Mouse (Mus musculus) midbrain, embryonic 14.5 days (tissue): ENCODE results near the gene Gpr137c. TPM values are rescaled to one million over a fixed set of nuclear protein-coding genes. Genes with fewer than 3 reads are reported as not detected.

Experiments
- ATAC-seq: fragments of 200-750 bp; cut with Nextera tagmentation; 2 replicates; pipeline ENCODE4 v1.8.0; 2017; ENCODE audit warnings: moderate number of reproducible peaks, moderate library complexity; ENCODE audit not compliant: low FRiP score, low TSS enrichment
- DNase-seq: peaks from one replicate; pipeline ENCODE4 v3.0.0-alpha.2; 2015
- H3K27ac ChIP-seq: fragments of 300-500 bp; sonication (generic); replicated peaks from 2 replicates; pipeline ENCODE4 v1.5.1; 2014; ENCODE audit warnings: mild to moderate bottlenecking, low read depth, low read length, moderate library complexity
- H3K27me3 ChIP-seq: fragments of 300-500 bp; sonication (generic); 2 replicates; pipeline ENCODE4 v1.6.1; 2014; ENCODE audit warnings: low read length, control low read depth, mixed read lengths; ENCODE audit not compliant: control insufficient read depth, insufficient read depth
- H3K36me3 ChIP-seq: fragments of 300-500 bp; sonication (generic); 2 replicates; pipeline ENCODE4 v1.6.1; 2014; ENCODE audit warnings: low read length, control low read depth; ENCODE audit not compliant: control insufficient read depth, insufficient read depth
- H3K4me1 ChIP-seq: fragments of 300-500 bp; sonication (generic); 2 replicates; pipeline ENCODE4 v1.6.1; 2014; ENCODE audit warnings: mild to moderate bottlenecking, antibody characterized with exemption, low read length, control low read depth; ENCODE audit not compliant: control insufficient read depth, insufficient read depth
- H3K4me2 ChIP-seq: fragments of 300-500 bp; sonication (generic); 2 replicates; pipeline ENCODE4 v1.6.1; 2014; ENCODE audit warnings: mild to moderate bottlenecking, low read length, moderate library complexity
- H3K4me3 ChIP-seq: fragments of 300-500 bp; sonication (generic); replicated peaks from 2 replicates; pipeline ENCODE4 v1.5.1; 2014; ENCODE audit warnings: low read depth, low read length
- H3K9ac ChIP-seq: fragments of 300-500 bp; sonication (generic); replicated peaks from 2 replicates; pipeline ENCODE4 v1.6.1; 2014; ENCODE audit warnings: mild to moderate bottlenecking, low read length, moderate library complexity
- H3K9me3 ChIP-seq: fragments of 300-500 bp; sonication (generic); 2 replicates; pipeline ENCODE4 v1.6.1; 2016; ENCODE audit warnings: low read length, control low read depth, mixed read lengths; ENCODE audit not compliant: control insufficient read depth
- WGBS: fragments of 180-500 bp; shearing (Covaris S2); extraction: QIAGEN DNeasy Blood & Tissue Kit; methylation state at CpG from one replicate; pipeline ENCODE4 v1.1.7; 2014; 5-methylcytosine and 5-hydroxymethylcytosine counted together
- polyA plus RNA-seq: library from polyadenylated mRNA; unstranded; fragments of >200 nt; fragmentation: Nextera tagmentation; extraction: Ambion mirVana; gene quantifications from 2 replicates; pipeline ENCODE4 v1.2.1, GENCODE M21; 2014

The Gpr137c gene
- polyA plus RNA-seq, result 20.8 and 21.1 TPM in 2 replicates

DNA sequence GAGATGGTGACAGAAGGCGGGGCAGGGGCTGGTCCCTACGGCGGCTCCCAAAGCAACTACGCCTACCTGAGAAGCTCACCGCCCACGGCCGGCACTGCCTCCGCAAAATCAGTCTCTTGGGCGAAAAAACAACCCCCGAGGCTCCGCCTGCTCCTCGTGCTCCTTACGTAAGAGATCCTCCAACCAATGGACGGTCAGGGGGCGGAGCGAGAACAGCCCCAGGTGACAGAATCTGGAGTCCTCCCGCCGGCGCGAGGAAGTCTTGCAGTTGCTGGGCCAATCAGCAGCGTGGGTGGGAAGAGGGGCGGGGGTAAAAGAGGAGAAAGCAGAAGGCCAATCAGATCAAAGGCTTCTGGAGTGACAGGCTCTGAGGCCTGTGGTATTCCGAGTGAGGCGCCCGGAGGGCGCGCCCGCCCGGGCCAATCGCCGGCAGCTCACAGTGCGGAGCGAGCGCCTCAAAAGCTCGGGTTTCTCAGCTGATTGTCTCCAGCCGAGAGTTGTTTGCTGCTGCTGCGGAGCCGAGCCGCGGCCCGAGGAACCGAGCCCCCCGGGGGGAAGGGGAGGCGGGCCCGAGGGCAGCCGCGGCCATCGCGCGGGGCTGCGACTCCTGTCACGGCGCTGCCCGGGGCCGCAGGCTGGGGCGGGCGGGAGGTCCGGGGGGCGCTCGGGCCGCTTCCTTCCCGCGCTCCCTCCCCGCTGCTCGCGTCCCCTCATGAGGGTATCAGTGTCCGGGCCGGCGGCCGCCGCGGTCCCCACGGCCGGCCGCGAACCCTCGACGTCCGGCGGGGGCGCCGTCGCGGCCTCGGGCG, at the start of gene Gpr137c:
Gene Gpr137c (plus strand): TSS at position 437 of the 809 bp plus-strand sequence.
- Histone ChIP-seq H3K27me3 (no peaks in the 10 kb centered on the region), H3K9ac (peak within 1 kb of the TSS; percentile 85), H3K4me1 (peaks cover 14% of the 10 kb centered on the region), H3K9me3 (no peaks in the 10 kb centered on the region), H3K4me3 (peak within 1 kb of the TSS; percentile 73), H3K36me3 (no peaks in the 10 kb centered on the region), H3K27ac (peak within 1 kb of the TSS; percentile 95), H3K4me2 (peak within 1 kb of the TSS; percentile 72)
- DNase-seq, result peak; percentile 100
- ATAC-seq, result peak; percentile 97
- WGBS, result under 1% methylated on average over 84 of the region's 86 CpGs

DNA sequence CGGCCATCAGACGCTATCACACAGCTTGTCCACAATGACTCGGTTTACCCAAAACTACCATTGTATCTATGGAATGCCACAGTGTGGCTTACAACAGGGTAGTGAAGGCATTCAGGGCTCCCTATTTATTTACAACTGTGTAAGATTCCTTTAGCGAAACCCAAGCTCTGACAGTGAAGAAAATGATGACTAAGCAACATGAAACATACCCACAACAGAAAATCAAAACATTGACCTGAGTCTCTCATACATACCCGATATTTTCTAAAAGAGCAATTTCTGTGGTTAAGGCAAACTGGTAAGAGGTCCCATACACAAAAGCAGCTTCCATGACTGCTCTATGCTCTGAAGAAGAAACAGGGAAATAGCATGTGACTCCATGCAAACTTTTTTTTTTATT, 47.3 kb upstream of the Gpr137c start:
- no peaks in the 10 kb centered on the region for H3K27me3 ChIP-seq
- no peak overlapping the region for H3K27ac ChIP-seq
- ATAC-seq, result no peak
- H3K9me3 ChIP-seq, result no peaks in the 10 kb centered on the region
- H3K4me2 ChIP-seq, result no peak overlapping the region
- no peaks in the 10 kb centered on the region for H3K36me3 ChIP-seq
- no peaks in the 10 kb centered on the region for H3K4me1 ChIP-seq
- DNase-seq, result no peak
- H3K9ac ChIP-seq, result no peak overlapping the region
- no peak overlapping the region for H3K4me3 ChIP-seq
- whole genome bisulfite sequencing, result 96% methylated on average over 5 of the region's 5 CpGs

GRCm38 (mm10) chr14:45175012-45175740, 44.3 kb upstream of the Gpr137c start:
- H3K9me3 ChIP-seq, result no peaks in the 10 kb centered on the region
- DNase-seq (no peak), ATAC-seq (no peak)
- no peak overlapping the region for H3K27ac ChIP-seq
- 64% methylated on average over 14 of the region's 14 CpGs for WGBS
- H3K4me1 ChIP-seq, result no peaks in the 10 kb centered on the region
- H3K4me3 ChIP-seq, result no peak overlapping the region
- H3K9ac ChIP-seq, result no peak overlapping the region
- no peak overlapping the region for H3K4me2 ChIP-seq
- no peaks in the 10 kb centered on the region for H3K27me3 ChIP-seq
- no peaks in the 10 kb centered on the region for H3K36me3 ChIP-seq

GRCm38 (mm10) chr14:45179186-45179585, 40.3 kb upstream of the Gpr137c start:
- 83% methylated on average over 2 of the region's 2 CpGs for WGBS
- H3K4me2 ChIP-seq, result no peak overlapping the region
- ATAC-seq, result no peak
- no peaks in the 10 kb centered on the region for H3K9me3 ChIP-seq
- no peak overlapping the region for H3K27ac ChIP-seq
- no peaks in the 10 kb centered on the region for H3K27me3 ChIP-seq
- H3K9ac ChIP-seq, result no peak overlapping the region
- DNase-seq, result no peak
- H3K4me3 ChIP-seq, result no peak overlapping the region
- H3K4me1 ChIP-seq, result no peaks in the 10 kb centered on the region
- peaks cover 7% of the 10 kb centered on the region; the same call in 1 of the 2 replicates for H3K36me3 ChIP-seq

DNA sequence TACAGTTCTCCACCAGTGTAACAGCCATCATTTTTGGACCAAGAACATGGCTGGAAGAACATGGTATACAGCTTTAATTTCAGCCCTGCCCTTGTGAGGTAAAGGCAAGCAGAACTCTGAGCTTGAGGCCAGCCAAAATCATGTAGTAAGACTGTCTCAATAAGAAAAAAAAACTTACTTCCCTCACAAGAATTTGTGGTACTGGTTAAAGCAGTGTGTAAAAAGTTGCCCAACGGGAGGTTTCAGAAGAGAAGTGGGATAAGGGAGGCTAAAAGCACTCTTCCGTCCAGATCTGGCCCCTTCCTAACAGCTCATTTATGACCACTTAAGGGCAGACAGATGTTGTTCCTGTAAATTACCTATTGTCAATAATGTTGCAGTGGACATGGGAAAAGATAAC, 39.9 kb upstream of the Gpr137c start:
- Histone ChIP-seq H3K4me1 (no peaks in the 10 kb centered on the region), H3K4me3 (no peak overlapping the region)
- 94% methylated on average over 2 of the region's 2 CpGs for WGBS

DNA sequence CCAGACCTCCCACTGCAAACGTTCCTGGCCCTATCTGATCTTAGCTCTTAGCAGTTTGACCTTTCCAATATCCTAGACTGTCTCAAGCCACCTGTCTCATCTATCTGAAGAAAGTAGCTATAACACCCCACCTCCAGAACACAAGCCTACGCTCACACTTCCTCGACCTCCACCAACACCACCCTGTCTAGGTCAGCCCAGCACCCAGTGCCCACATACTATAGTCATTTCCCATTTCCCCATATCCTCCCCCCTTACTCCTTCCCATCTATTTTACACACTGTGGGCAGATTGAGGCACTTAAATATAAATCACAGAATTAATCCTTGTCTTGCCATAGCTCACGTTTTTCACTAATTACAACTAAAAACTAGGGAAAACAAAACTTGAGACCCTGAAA, 37.9 kb upstream of the Gpr137c start:
- 90% methylated on average over 4 of the region's 4 CpGs for WGBS
- no peaks in the 10 kb centered on the region for H3K9me3 ChIP-seq
- H3K9ac ChIP-seq, result no peak overlapping the region
- peaks cover 7% of the 10 kb centered on the region; the same call in 1 of the 2 replicates for H3K36me3 ChIP-seq
- ATAC-seq (no peak), DNase-seq (no peak)
- no peak overlapping the region for H3K27ac ChIP-seq
- no peaks in the 10 kb centered on the region for H3K4me1 ChIP-seq
- H3K4me2 ChIP-seq, result no peak overlapping the region
- no peaks in the 10 kb centered on the region for H3K27me3 ChIP-seq
- H3K4me3 ChIP-seq, result no peak overlapping the region

More for the DNA sequence above, 39.9 kb upstream of the Gpr137c start:
- no peak overlapping the region for H3K27ac ChIP-seq
- ATAC-seq (no peak), DNase-seq (no peak)
- no peak overlapping the region for H3K9ac ChIP-seq
- H3K4me2 ChIP-seq, result no peak overlapping the region
- no peaks in the 10 kb centered on the region for H3K9me3 ChIP-seq
- H3K36me3 ChIP-seq, result peaks cover 7% of the 10 kb centered on the region; the same call in 1 of the 2 replicates
- H3K27me3 ChIP-seq, result no peaks in the 10 kb centered on the region

DNA sequence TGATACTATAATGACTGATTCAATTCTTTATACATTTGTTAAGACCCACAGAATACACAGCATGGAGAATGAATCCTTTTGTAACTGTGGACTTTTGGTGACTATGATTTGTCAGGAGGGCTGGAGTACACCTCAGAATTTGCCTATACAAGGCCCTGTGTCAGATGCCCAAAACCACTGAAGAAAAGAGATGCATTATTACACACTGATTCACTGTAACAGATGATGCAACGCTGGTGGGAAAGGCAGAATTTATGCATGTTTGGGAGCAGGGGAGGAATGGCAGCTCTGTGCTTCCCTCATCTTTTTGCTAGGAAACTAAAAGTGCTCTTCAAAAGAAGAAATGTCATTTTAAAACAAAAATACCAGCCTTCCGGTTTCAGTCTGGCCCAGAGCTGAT, 28.5 kb upstream of the Gpr137c start:
- Histone ChIP-seq H3K9me3 (peaks cover 3% of the 10 kb centered on the region; the same call in 1 of the 2 replicates), H3K9ac (no peak overlapping the region), H3K4me2 (no peak overlapping the region), H3K4me3 (no peak overlapping the region), H3K27me3 (no peaks in the 10 kb centered on the region), H3K36me3 (peaks cover 3% of the 10 kb centered on the region; the same call in 1 of the 2 replicates), H3K4me1 (no peaks in the 10 kb centered on the region), H3K27ac (no peak overlapping the region)
- no peak for DNase-seq
- WGBS, result 85% methylated on average over 2 of the region's 2 CpGs
- ATAC-seq, result no peak

DNA sequence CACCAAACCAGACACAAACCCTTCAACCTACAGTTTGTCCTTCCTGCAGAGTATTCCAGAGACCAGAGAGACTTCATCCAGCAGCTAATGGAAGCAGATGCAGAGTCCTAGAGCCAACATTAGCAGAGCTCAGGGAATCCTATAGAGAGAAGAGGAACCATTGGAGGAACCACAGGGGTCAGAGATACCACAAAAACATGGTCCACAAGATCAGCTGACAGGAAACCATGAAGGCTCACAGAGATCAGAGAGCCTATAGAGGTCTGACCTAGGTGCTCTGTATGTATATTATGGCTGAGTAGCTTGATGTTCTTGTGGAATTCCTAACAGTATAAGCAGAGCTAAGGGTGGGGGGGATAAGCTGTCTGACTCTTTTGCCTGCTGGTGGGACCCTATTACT, 18.9 kb upstream of the Gpr137c start:
- no peak overlapping the region for H3K4me3 ChIP-seq
- ATAC-seq, result no peak

More for the DNA sequence above, 18.9 kb upstream of the Gpr137c start:
- H3K9ac ChIP-seq, result no peak overlapping the region
- H3K4me2 ChIP-seq, result no peak overlapping the region
- H3K27ac ChIP-seq, result no peak overlapping the region
- H3K9me3 ChIP-seq, result no peaks in the 10 kb centered on the region
- H3K27me3 ChIP-seq, result no peaks in the 10 kb centered on the region
- peaks cover 13% of the 10 kb centered on the region for H3K36me3 ChIP-seq
- no peaks in the 10 kb centered on the region for H3K4me1 ChIP-seq
- DNase-seq, result no peak
